Mouse (Mus musculus): ENCODE measurements around the gene Slc6a1.

The Slc6a1 gene

GRCm38 (mm10) chr6:114363740-114364139, 81.3 kb downstream of the Slc6a1 start:
- DNase-seq, result no peak

DNA sequence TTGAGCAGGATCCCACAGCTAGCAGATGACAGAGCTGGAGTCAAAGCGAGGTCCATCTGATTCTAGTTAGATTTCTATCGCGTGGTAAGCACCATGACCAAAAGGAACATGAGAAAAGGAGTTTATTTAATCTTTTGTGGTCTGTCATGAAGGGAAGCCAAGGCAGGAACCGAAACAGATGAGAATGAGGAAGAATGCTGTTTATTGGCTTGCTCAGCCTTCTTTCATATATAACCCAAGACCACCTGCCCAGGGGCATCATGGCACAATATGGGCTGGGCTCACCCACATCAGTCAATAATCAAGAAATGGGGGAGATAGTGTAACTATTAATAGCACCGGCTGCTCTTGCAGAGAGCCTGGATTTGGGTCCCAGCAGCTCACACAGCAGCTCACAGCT, 82.3 kb downstream of the Slc6a1 start:
- DNase-seq, result no peak

DNA sequence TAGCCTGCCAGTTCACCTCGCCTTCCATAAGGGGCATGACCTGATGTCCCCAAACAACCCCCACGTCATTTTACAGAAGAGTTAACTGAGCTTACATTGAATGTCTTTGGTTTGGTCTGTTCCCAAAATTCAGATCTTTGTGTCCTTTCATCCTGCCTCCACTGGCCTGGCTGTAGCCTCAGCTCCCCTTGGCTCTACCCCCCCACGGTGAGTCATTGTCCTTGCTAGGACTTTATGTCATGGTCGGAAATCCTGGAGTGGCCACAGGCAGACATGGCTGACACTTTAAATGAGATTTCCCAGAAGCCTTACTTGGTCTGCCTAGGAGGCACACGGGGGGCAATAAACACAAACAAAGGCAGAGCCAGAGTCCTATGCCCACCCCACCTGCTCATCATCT, 83.8 kb downstream of the Slc6a1 start:
- DNase-seq, result no peak

Measured in retina, postnatal 1 day (tissue).